Mouse (Mus musculus) midbrain, embryonic 11.5 days (tissue): ENCODE measurements around the gene Ldhc. TPM values are rescaled to one million over a fixed set of nuclear protein-coding genes. Genes with fewer than 3 reads are reported as not detected.
"Not testable (repeated sequence)": the region's sequence is repeated elsewhere in the genome, so short reads cannot be mapped to it uniquely, and the experiment has no call there.

Experiments used
- ATAC-seq: fragments of 200-750 bp; cut with Nextera tagmentation; 2 replicates; pipeline ENCODE4 v1.8.0; 2017; ENCODE audit warnings: moderate TSS enrichment, moderate library complexity; ENCODE audit not compliant: low FRiP score
- DNase-seq: peaks from one replicate; pipeline ENCODE4 v3.0.0; 2015; ENCODE audit warnings: low spot score; ENCODE audit errors: missing footprints
- H3K27ac ChIP-seq: fragments of 300-500 bp; sonication (generic); 2 replicates; pipeline ENCODE4 v1.5.1; 2014; ENCODE audit warnings: low read depth, low read length
- H3K27me3 ChIP-seq: fragments of 300-500 bp; sonication (generic); 2 replicates; pipeline ENCODE4 v1.6.1; 2014; ENCODE audit warnings: mild to moderate bottlenecking, low read length, moderate library complexity, mixed read lengths; ENCODE audit not compliant: control insufficient read depth, insufficient read depth
- H3K36me3 ChIP-seq: fragments of 300-500 bp; sonication (generic); 2 replicates; pipeline ENCODE4 v1.6.1; 2014; ENCODE audit warnings: mild to moderate bottlenecking, low read length, moderate library complexity, mixed read lengths; ENCODE audit not compliant: control insufficient read depth, insufficient read depth
- H3K4me1 ChIP-seq: fragments of 300-500 bp; sonication (generic); 2 replicates; pipeline ENCODE4 v1.6.1; 2014; ENCODE audit warnings: low read length; ENCODE audit not compliant: control insufficient read depth, insufficient read depth
- H3K4me2 ChIP-seq: fragments of 300-500 bp; sonication (generic); 2 replicates; pipeline ENCODE4 v1.6.1; 2014; ENCODE audit warnings: mild to moderate bottlenecking, moderate library complexity
- H3K4me3 ChIP-seq: fragments of 300-500 bp; sonication (generic); 2 replicates; pipeline ENCODE4 v1.5.1; 2014; ENCODE audit warnings: low read depth, low read length
- H3K9ac ChIP-seq: fragments of 300-500 bp; sonication (generic); 2 replicates; pipeline ENCODE4 v1.6.1; 2014; ENCODE audit warnings: low read length
- H3K9me3 ChIP-seq: fragments of 300-500 bp; sonication (generic); 2 replicates; pipeline ENCODE4 v1.6.1; 2016; ENCODE audit warnings: low read length; ENCODE audit not compliant: control insufficient read depth
- WGBS: fragments of 180-500 bp; shearing (Covaris S2); extraction: QIAGEN DNeasy Blood & Tissue Kit; methylation state at CpG from one replicate; pipeline ENCODE4 v1.1.7; 2014; 5-methylcytosine and 5-hydroxymethylcytosine counted together
- polyA plus RNA-seq: library from polyadenylated mRNA; unstranded; fragments of >200 nt; fragmentation: Nextera tagmentation; extraction: Ambion mirVana; gene quantifications from 2 replicates; pipeline ENCODE4 v1.2.1, GENCODE M21; 2014

Ldhc gene
- polyA plus RNA-seq, 1 experiment from 2014 or later, result not detected

DNA sequence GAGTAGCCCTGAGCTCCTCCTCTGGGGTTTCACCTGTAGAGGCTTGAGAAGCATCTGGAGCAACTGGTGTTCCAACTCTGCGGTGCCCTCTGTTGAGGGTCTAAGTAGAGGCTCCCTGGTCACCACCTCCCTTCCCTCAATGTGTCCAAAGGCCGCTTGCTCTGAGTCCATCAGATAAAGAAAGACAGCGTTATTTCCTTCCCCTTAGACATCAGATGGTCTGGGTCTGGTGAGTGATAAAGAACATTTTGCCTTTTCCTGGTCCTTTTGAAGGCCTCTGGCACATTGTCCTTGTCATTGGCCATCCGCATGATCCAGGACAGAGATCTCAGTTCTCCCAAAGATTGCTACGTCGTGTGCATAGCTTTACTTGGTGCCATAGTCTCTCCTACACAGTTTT, 16.3 kb downstream of the Ldhc start:
- Histone ChIP-seq H3K4me2 (no peak overlapping the region), H3K9ac (no peak overlapping the region), H3K9me3 (no peaks in the 10 kb centered on the region), H3K4me1 (no peaks in the 10 kb centered on the region), H3K27ac (no peak overlapping the region), H3K27me3 (no peaks in the 10 kb centered on the region), H3K36me3 (no peaks in the 10 kb centered on the region), H3K4me3 (no peak overlapping the region)
- no peak for DNase-seq
- ATAC-seq, result no peak
- WGBS, result 85% methylated on average over 6 of the region's 6 CpGs

DNA sequence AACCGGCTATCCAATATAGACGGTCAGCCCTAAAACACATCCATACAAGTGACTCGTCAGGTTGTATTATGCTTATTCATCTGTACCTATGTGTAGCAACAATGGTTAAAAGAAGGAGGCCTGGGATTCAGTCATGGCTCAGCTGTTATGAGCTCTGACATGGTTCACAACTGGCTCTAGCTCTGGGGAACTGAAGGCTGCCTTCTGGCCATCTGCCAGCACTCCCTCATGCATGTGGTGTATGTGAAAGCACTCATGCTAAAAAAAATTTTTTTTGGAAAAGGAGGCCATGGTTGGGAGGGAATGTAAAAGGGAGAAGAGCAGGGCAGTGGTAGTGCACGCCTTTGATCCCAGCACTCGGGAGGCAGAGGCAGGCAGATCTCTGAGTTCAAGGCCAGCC, 18.8 kb downstream of the Ldhc start:
- WGBS, result 94% methylated on average over 5 of the region's 5 CpGs
- no peak overlapping the region for H3K27ac ChIP-seq
- H3K4me2 ChIP-seq, result no peak overlapping the region
- H3K4me1 ChIP-seq, result no peaks in the 10 kb centered on the region
- ATAC-seq (no peak), DNase-seq (no peak)
- H3K27me3 ChIP-seq, result no peaks in the 10 kb centered on the region
- H3K36me3 ChIP-seq, result no peaks in the 10 kb centered on the region
- no peak overlapping the region for H3K9ac ChIP-seq
- no peak overlapping the region for H3K4me3 ChIP-seq
- no peaks in the 10 kb centered on the region for H3K9me3 ChIP-seq

DNA sequence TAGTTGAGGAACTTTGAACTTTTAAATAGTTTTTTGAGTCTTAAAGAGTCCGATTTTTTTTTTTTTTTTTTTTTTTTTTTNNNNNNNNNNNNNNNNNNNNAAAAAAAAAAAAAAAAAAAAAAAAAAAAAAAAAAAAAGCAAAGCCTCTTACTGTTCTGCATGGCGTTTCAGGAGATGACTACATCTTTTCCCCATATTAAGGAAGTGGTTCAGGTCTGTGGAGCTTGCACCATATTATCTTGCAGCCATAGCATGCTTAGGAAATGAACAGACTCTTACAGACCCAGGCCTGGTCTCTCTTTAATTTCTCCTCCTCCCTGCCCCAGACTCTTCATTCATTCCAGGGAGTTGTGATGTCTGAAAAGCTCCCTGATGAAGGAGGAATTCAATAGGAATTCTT, 20.0 kb downstream of the Ldhc start:
- no peak for DNase-seq
- Histone ChIP-seq H3K9ac (no peak overlapping the region), H3K36me3 (no peaks in the 10 kb centered on the region), H3K27me3 (no peaks in the 10 kb centered on the region), H3K4me3 (no peak overlapping the region), H3K4me2 (no peak overlapping the region), H3K27ac (no peak overlapping the region), H3K9me3 (no peaks in the 10 kb centered on the region), H3K4me1 (no peaks in the 10 kb centered on the region)
- no peak for ATAC-seq
- WGBS, result 98% methylated on average over 2 of the region's 2 CpGs

DNA sequence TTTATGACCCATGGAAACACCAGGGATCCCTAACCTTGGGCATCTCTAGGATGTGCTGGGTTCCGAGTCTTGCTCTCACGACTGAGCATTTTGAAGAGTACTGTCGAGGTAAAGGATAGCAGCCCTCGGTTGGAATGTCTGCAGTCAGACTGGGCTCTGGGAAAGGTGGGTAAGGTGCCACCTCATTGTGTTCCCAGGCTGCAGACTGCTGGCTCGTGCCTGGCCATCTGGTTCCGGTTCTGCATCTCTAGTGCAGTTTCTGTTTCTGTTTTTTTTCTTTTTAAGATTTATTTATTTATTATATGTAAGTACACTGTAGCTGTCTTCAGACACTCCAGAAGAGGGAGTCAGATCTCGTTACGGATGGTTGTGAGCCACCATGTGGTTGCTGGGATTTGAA, 20.9 kb downstream of the Ldhc start:
- DNase-seq, ATAC-seq, H3K4me1 ChIP-seq, H3K9ac ChIP-seq, H3K4me3 ChIP-seq, H3K36me3 ChIP-seq, H3K4me2 ChIP-seq, H3K9me3 ChIP-seq, H3K27me3 ChIP-seq, H3K27ac ChIP-seq: not testable (repeated sequence)
- 88% methylated on average over 7 of the region's 8 CpGs for WGBS

DNA sequence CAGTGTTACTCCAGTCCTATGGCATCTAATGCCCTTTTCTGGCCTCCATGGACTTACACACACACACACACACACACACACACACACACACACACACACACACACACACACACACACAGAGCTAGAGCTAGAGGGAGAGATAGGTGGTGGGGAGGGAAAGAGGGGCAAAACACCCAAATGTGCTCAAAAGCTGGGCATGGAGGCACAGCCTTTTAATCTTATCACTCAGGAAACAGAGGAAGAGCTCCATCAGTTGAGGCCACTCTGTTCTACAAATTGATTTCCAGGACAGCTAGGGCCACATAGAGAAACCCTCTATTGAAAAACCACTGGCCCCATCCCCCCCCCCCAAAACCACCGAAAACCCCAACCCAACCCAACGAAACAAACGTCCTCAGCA, 22.3 kb downstream of the Ldhc start:
- ATAC-seq (no peak), DNase-seq (no peak)
- Histone ChIP-seq H3K36me3 (peaks cover 13% of the 10 kb centered on the region; the same call in 1 of the 2 replicates), H3K9me3 (no peaks in the 10 kb centered on the region), H3K27ac (no peak overlapping the region), H3K4me2 (no peak overlapping the region), H3K4me1 (no peaks in the 10 kb centered on the region), H3K4me3 (no peak overlapping the region), H3K27me3 (no peaks in the 10 kb centered on the region), H3K9ac (no peak overlapping the region)
- 88% methylated on average over 3 of the region's 3 CpGs for WGBS

DNA sequence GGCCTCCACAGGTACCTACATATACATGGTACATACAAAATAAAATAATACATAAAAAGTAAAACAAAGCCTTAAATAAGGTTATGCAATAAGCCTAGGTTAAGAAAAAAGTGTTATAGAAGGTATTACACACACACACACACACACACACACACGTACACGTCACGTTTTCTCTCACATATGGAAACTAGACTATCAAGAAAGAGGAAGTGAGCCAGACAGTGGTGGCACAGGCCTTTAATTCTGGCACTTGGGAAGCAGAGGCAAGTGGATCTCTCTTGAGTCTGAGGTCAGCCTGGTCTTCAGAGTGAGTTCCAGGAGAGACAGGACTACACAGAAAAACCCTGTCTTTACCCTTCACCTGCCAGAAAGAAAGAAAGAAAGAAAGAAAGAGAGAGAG, 34.5 kb downstream of the Ldhc start:
- no peak overlapping the region for H3K4me2 ChIP-seq
- ATAC-seq, result no peak
- WGBS, result 97% methylated on average over 3 of the region's 3 CpGs
- H3K27ac ChIP-seq, result no peak overlapping the region
- no peak for DNase-seq
- no peak overlapping the region for H3K9ac ChIP-seq
- H3K9me3 ChIP-seq, result no peaks in the 10 kb centered on the region
- no peaks in the 10 kb centered on the region for H3K4me1 ChIP-seq
- H3K4me3 ChIP-seq, result no peak overlapping the region
- H3K36me3 ChIP-seq, result peaks cover 28% of the 10 kb centered on the region
- no peaks in the 10 kb centered on the region for H3K27me3 ChIP-seq

DNA sequence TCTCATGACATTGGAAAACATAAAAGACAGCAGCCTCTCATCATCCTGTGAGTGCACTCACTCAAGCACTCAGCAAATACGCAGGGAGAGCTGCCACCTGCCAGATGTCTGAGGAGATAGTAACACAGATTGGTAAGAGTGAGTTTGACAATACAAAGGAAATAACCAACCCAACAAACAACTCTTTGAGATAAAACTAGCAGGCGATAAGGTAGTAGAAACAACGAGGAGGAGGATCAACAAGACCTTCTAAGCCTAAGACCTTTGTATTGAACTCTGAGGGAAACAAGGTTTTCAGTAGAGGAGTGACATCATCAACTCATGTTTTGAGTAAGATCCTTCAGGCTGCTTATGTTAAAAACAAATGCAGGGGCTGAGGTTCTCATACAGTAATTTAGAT, 38.3 kb downstream of the Ldhc start:
- no peaks in the 10 kb centered on the region for H3K27me3 ChIP-seq
- peaks cover 17% of the 10 kb centered on the region for H3K36me3 ChIP-seq
- H3K9me3 ChIP-seq, result no peaks in the 10 kb centered on the region
- H3K9ac ChIP-seq, result no peak overlapping the region
- H3K4me3 ChIP-seq, result no peak overlapping the region
- DNase-seq, result no peak
- H3K4me2 ChIP-seq, result no peak overlapping the region
- 93% methylated on average over 3 of the region's 3 CpGs for WGBS
- H3K27ac ChIP-seq, result no peak overlapping the region
- H3K4me1 ChIP-seq, result no peaks in the 10 kb centered on the region
- ATAC-seq, result no peak

DNA sequence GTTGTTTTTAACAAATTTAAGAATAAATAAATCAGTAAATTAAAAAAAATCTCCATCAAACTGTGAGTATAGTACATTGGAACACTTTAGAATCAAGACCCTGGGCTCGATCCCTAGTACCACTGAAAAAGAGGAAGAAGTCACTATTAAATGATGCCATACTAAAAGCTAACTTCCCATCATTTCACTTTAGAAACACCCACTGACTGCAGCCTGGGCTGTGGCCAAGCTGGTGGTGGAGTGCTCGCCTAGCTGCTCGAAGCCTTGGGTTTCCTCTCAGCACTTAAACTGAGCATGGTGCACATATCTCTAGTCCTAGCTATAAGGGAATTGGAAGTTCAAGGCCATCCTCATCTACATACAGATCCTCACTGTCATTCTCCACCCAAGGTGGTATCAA, 50.2 kb downstream of the Ldhc start:
- no peak for ATAC-seq
- Histone ChIP-seq H3K27ac (no peak overlapping the region), H3K9me3 (no peaks in the 10 kb centered on the region), H3K27me3 (no peaks in the 10 kb centered on the region), H3K4me3 (no peak overlapping the region), H3K4me1 (no peaks in the 10 kb centered on the region), H3K36me3 (peaks cover 26% of the 10 kb centered on the region), H3K9ac (no peak overlapping the region), H3K4me2 (no peak overlapping the region)
- WGBS, result 93% methylated on average over 3 of the region's 3 CpGs
- no peak for DNase-seq

DNA sequence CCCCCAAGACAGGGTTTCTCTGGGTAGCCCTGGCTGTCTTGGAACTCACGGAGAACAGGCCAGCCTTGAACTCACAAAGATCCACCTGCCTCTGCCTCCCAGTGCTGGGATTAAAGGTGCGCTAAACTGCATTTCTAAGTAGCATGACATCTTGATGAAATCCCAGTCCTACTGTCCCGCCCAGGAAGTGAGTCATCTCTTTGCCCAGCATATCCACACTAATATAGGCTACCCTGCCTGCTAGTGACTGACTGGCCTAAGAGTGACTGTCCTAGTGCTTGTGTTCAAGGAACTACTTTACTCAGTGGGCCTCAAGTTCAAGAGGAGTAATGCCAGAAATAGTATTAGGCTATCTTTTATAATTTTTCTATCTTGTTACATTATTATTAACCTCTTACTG, 55.4 kb downstream of the Ldhc start:
- H3K27ac ChIP-seq, result no peak overlapping the region
- 87% methylated on average over 3 of the region's 3 CpGs for WGBS
- no peaks in the 10 kb centered on the region for H3K27me3 ChIP-seq
- ATAC-seq (no peak), DNase-seq (no peak)
- peaks cover 14% of the 10 kb centered on the region for H3K4me1 ChIP-seq
- H3K9me3 ChIP-seq, result no peaks in the 10 kb centered on the region
- no peak overlapping the region for H3K4me3 ChIP-seq
- H3K9ac ChIP-seq, result no peak overlapping the region
- H3K36me3 ChIP-seq, result peaks cover 7% of the 10 kb centered on the region
- no peak overlapping the region for H3K4me2 ChIP-seq
